8 mouse cellular contexts compared by ENCODE assay signal in genomic region chr2:83723921-83724826, GRCm38 (mm10). TPM values are rescaled to one million over a fixed set of nuclear protein-coding genes. Genes with fewer than 3 reads are reported as not detected.
A peak's percentile ranks its signal among the peaks of the same experiment; 100 is the strongest.
DNase-seq lines count a peak whose midpoint lies in the region; ATAC-seq and TF ChIP-seq lines count a peak whose summit lies in the region.

Gene Itgav, plus strand, starts transcription at chr2:83724397.

- H3K9me3 ChIP-seq in erythroblast, embryonic 14.5 days (ENCODE audit: control insufficient read depth, low read length), result no peaks in the 10 kb centered on the region
- H3K9me3 ChIP-seq in embryonic facial prominence, embryonic 12.5 days, result no peaks in the 10 kb centered on the region
- no peaks in the 10 kb centered on the region for H3K9me3 ChIP-seq in limb, embryonic 12.5 days
- no peaks in the 10 kb centered on the region for H3K9me3 ChIP-seq in midbrain, embryonic 13.5 days

- TF ChIP-seq CTCF in small intestine, adult 2 months (IDR thresholded peaks at IDR 0.05; ENCODE audit: extremely low read depth, insufficient read length, insufficient replicate concordance, low read depth, low read length), result peak; percentile 10; the same call in 1 of the 2 replicates

- H3K27me3 ChIP-seq in erythroblast, embryonic 14.5 days (ENCODE audit: control insufficient read depth), result peaks cover 29% of the 10 kb centered on the region
- H3K27me3 ChIP-seq in embryonic facial prominence, embryonic 12.5 days, result no peaks in the 10 kb centered on the region
- H3K27me3 ChIP-seq in limb, embryonic 12.5 days, result no peaks in the 10 kb centered on the region
- H3K27me3 ChIP-seq in midbrain, embryonic 13.5 days, result no peaks in the 10 kb centered on the region
- H3K27me3 ChIP-seq in small intestine, adult 2 months (ENCODE audit: control insufficient read depth, insufficient read depth, low read length), result no peaks in the 10 kb centered on the region

- peak within 1 kb of the TSS; percentile 90 for H3K9ac ChIP-seq in embryonic facial prominence, embryonic 12.5 days
- H3K9ac ChIP-seq in limb, embryonic 12.5 days (replicated peaks), result peak within 1 kb of the TSS; percentile 94
- peak within 1 kb of the TSS; percentile 74 for H3K9ac ChIP-seq in midbrain, embryonic 13.5 days (replicated peaks)

- no peak for ATAC-seq in erythroblast, adult 5-6 weeks (replicated peaks; ENCODE audit: low FRiP score, poor library complexity, severe bottlenecking)
- ATAC-seq in embryonic facial prominence, embryonic 12.5 days (ENCODE audit: insufficient number of reproducible peaks, insufficient read depth, low FRiP score, low TSS enrichment), result peak; percentile 95
- peak; percentile 91 for ATAC-seq in limb, embryonic 12.5 days (ENCODE audit: insufficient number of reproducible peaks, insufficient read depth, low FRiP score, low TSS enrichment, low read depth)
- peak; percentile 95 for ATAC-seq in midbrain, embryonic 13.5 days

- H3K4me2 ChIP-seq in embryonic facial prominence, embryonic 12.5 days (replicated peaks), result peak within 1 kb of the TSS; percentile 65
- H3K4me2 ChIP-seq in limb, embryonic 12.5 days, result peak within 1 kb of the TSS; percentile 69
- H3K4me2 ChIP-seq in midbrain, embryonic 13.5 days (replicated peaks), result peak within 1 kb of the TSS; percentile 74

- H3K4me3 ChIP-seq in erythroblast, embryonic 14.5 days (replicated peaks), result peak within 1 kb of the TSS; percentile 62
- H3K4me3 ChIP-seq in embryonic facial prominence, embryonic 12.5 days, result peak within 1 kb of the TSS; percentile 87
- H3K4me3 ChIP-seq in limb, embryonic 12.5 days (replicated peaks), result peak within 1 kb of the TSS; percentile 88
- H3K4me3 ChIP-seq in midbrain, embryonic 13.5 days (replicated peaks), result peak within 1 kb of the TSS; percentile 79
- H3K4me3 ChIP-seq in small intestine, adult 2 months (ENCODE audit: low read depth, low read length), result peak within 1 kb of the TSS; percentile 96

- peaks cover 5% of the 10 kb centered on the region for H3K4me1 ChIP-seq in erythroblast, embryonic 14.5 days (ENCODE audit: control insufficient read depth)
- H3K4me1 ChIP-seq in embryonic facial prominence, embryonic 12.5 days, result peaks cover 12% of the 10 kb centered on the region; the same call in 1 of the 2 replicates
- H3K4me1 ChIP-seq in limb, embryonic 12.5 days (replicated peaks), result peaks cover 18% of the 10 kb centered on the region
- peaks cover 18% of the 10 kb centered on the region for H3K4me1 ChIP-seq in midbrain, embryonic 13.5 days (replicated peaks)
- peaks cover 3% of the 10 kb centered on the region; the same call in 1 of the 2 replicates for H3K4me1 ChIP-seq in small intestine, adult 2 months (ENCODE audit: control insufficient read depth, insufficient read depth, insufficient read length, low read length)

- WGBS in embryonic facial prominence, embryonic 12.5 days, result under 1% methylated on average over 79 of the region's 84 CpGs
- WGBS in limb, embryonic 12.5 days, result under 1% methylated on average over 66 of the region's 84 CpGs
- WGBS in midbrain, embryonic 13.5 days, result under 1% methylated on average over 67 of the region's 84 CpGs
- WGBS in small intestine, adult 2 months, result 1% methylated on average over 82 of the region's 84 CpGs

- peak within 1 kb of the TSS; percentile 99 for H3K27ac ChIP-seq in embryonic facial prominence, embryonic 12.5 days
- H3K27ac ChIP-seq in limb, embryonic 12.5 days, result peak within 1 kb of the TSS; percentile 97
- peak within 1 kb of the TSS; percentile 80 for H3K27ac ChIP-seq in midbrain, embryonic 13.5 days
- H3K27ac ChIP-seq in small intestine, adult 2 months (ENCODE audit: insufficient read depth, low read depth, low read length), result peak within 1 kb of the TSS; percentile 90

- peak; percentile 85 for TF ChIP-seq POLR2A in small intestine, adult 2 months (IDR thresholded peaks at IDR 0.05; ENCODE audit: low read depth, low read length)

- DNase-seq in heart, adult 8-10 months (ENCODE audit: low spot score), result peak; percentile 95
- peak; percentile 97 for DNase-seq in kidney, adult 8-10 months

- H3K36me3 ChIP-seq in erythroblast, embryonic 14.5 days (ENCODE audit: control insufficient read depth), result no peaks in the 10 kb centered on the region
- no peaks in the 10 kb centered on the region for H3K36me3 ChIP-seq in embryonic facial prominence, embryonic 12.5 days
- H3K36me3 ChIP-seq in limb, embryonic 12.5 days, result no peaks in the 10 kb centered on the region
- no peaks in the 10 kb centered on the region for H3K36me3 ChIP-seq in midbrain, embryonic 13.5 days
- H3K36me3 ChIP-seq in small intestine, adult 2 months (ENCODE audit: control insufficient read depth, insufficient read depth, low read length), result no peaks in the 10 kb centered on the region

RNA-seq across cellular contexts. Expression of gene Itgav, which starts in this region (rescaled TPM):
- 0.03 and 0.08 TPM in 2 replicates for polyA plus RNA-seq in erythroblast, embryonic 14.5 days (2012)
- total RNA-seq in erythroblast, adult 5-6 weeks (2015; ENCODE audit: low replicate concordance), result 5.6 and 14.0 TPM in 2 replicates
- total RNA-seq in erythroblast, adult 5-6 weeks (2017; ENCODE audit: low replicate concordance), result 3.5 and 5.3 TPM in 2 replicates
- 73.7 and 83.2 TPM in 2 replicates for polyA plus RNA-seq in embryonic facial prominence, embryonic 12.5 days (2016; fragmentation: Nextera tagmentation; extraction: Ambion mirVana)
- total RNA-seq in heart, adult 8-10 months (2022), result 10 to 100 TPM; 33.9 to 39.6 (median 36.0) TPM
- 74.0 and 78.7 TPM in 2 replicates for polyA plus RNA-seq in limb, embryonic 12.5 days (2016; fragmentation: Nextera tagmentation; extraction: Ambion mirVana)
- polyA plus RNA-seq in midbrain, embryonic 13.5 days (2015; fragmentation: Nextera tagmentation; extraction: Ambion mirVana), result 19.7 and 23.0 TPM in 2 replicates
- polyA plus RNA-seq in small intestine, adult 2 months (2012; rRNA removed), result 36.1 and 43.9 TPM in 2 replicates

Comparison
In these comparisons a context has a peak if more than half of its experiments do, and no peak if none do; other contexts are left out.
1. RNA of gene Itgav (polyA plus RNA-seq): 73.7 to 83.2 TPM in embryonic facial prominence, embryonic 12.5 days, 74.0 to 78.7 TPM in limb, embryonic 12.5 days, 36.1 to 43.9 TPM in small intestine, adult 2 months and 19.7 to 23.0 TPM in midbrain, embryonic 13.5 days; 0.03 to 0.08 TPM in erythroblast, embryonic 14.5 days; every median in the first group is over 10 times any median in the second.
2. Peak in every context shown above with its lines, with median percentiles within 50 percentile points of each other: H3K4me3 ChIP-seq, H3K27ac ChIP-seq, H3K4me2 ChIP-seq and H3K9ac ChIP-seq.